Comparison of ENCODE assay signal across 16 mouse cellular contexts in the genomic region with DNA sequence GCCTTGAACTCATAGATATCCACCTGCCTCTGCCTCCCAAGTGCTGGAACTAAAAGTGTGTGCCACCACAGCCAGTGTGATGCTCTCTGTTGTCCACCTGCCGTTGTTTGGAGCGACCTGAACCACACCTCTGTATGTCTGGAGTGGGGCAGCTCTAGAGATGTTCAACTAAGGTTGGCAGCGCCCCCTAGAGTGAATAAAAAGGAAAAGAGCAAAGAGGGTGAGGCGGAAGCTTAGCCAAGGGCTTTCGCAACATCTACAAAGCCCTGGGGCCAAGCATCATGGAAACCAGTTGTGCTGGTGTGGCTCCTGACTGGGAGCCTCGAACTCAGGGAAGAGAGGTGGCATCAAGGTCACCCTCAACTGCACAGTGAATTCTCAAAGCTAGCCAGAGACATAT. TPM values are rescaled to one million over a fixed set of nuclear protein-coding genes. Genes with fewer than 3 reads are reported as not detected.
DNase-seq lines count a peak whose midpoint lies in the region; ATAC-seq and TF ChIP-seq lines count a peak whose summit lies in the region.
"Had no signal": no experiment of that assay in that cellular context is flagged by ENCODE, and none has a peak within 500 bp of the region (broad histone marks: within the 10 kb centered on the region; RNA-seq: fewer than 3 reads in every experiment).

No protein-coding gene starts in this region.

- no peaks in the 10 kb centered on the region for H3K9me3 ChIP-seq in kidney, postnatal 0 days (replicated peaks; ENCODE audit: low read length)
- H3K9me3 ChIP-seq in liver, postnatal 0 days (ENCODE audit: low read length) = no peaks in the 10 kb centered on the region
- H3K9me3 ChIP-seq: heart, embryonic 10.5 days; limb, embryonic 12.5 days; neural tube, embryonic 13.5 days had no signal

- H3K4me2 ChIP-seq in kidney, postnatal 0 days (ENCODE audit: low read length) = no peak overlapping the region
- H3K4me2 ChIP-seq in liver, postnatal 0 days (ENCODE audit: low read depth, low read length) = no peak overlapping the region
- H3K4me2 ChIP-seq: limb, embryonic 12.5 days; neural tube, embryonic 13.5 days had no signal

- no peaks in the 10 kb centered on the region for H3K36me3 ChIP-seq in kidney, postnatal 0 days (ENCODE audit: insufficient read depth, low read length)
- H3K36me3 ChIP-seq in liver, postnatal 0 days (replicated peaks; ENCODE audit: insufficient read depth, low read length) = no peaks in the 10 kb centered on the region; the same call in 1 of the 2 replicates
- H3K36me3 ChIP-seq: heart, embryonic 10.5 days; limb, embryonic 12.5 days; neural tube, embryonic 13.5 days had no signal

- 66% methylated on average over 6 of the region's 6 CpGs for WGBS in kidney, postnatal 0 days
- WGBS in liver, postnatal 0 days (ENCODE audit: insufficient replicate concordance) = 52% methylated on average over 6 of the region's 6 CpGs

- no peak overlapping the region for H3K9ac ChIP-seq in kidney, postnatal 0 days (ENCODE audit: low read depth, low read length)
- no peak overlapping the region for H3K9ac ChIP-seq in liver, postnatal 0 days (replicated peaks)
- H3K9ac ChIP-seq: limb, embryonic 12.5 days; neural tube, embryonic 13.5 days had no signal

- peak; percentile 33; the same call in 1 of the 2 replicates for TF ChIP-seq CTCF in kidney, postnatal 0 days (IDR thresholded peaks at IDR 0.05; ENCODE audit: low read depth)
- TF ChIP-seq CTCF in liver, postnatal 0 days (IDR thresholded peaks at IDR 0.05; ENCODE audit: low read depth) = peak; percentile 56

- TF ChIP-seq EP300 in liver, postnatal 0 days (IDR thresholded peaks at IDR 0.05; ENCODE audit: low read depth) = no peak

- H3K27me3 ChIP-seq in kidney, postnatal 0 days (ENCODE audit: insufficient read depth, low read length) = no peaks in the 10 kb centered on the region
- no peaks in the 10 kb centered on the region for H3K27me3 ChIP-seq in liver, postnatal 0 days (ENCODE audit: insufficient read depth, low read length)

- no peak overlapping the region for H3K27ac ChIP-seq in kidney, postnatal 0 days
- H3K27ac ChIP-seq in liver, postnatal 0 days (ENCODE audit: low read depth) = no peak overlapping the region
- H3K27ac ChIP-seq: heart, embryonic 10.5 days; limb, embryonic 12.5 days; neural tube, embryonic 13.5 days had no signal

- no peak for ATAC-seq in kidney, postnatal 0 days (replicated peaks; ENCODE audit: low FRiP score, low read depth)
- no peak for ATAC-seq in liver, postnatal 0 days
- ATAC-seq in cerebellum, adult (ENCODE audit: insufficient number of reproducible peaks, low FRiP score, low TSS enrichment) = no peak

- no peak for DNase-seq in kidney, postnatal 0 days (ENCODE audit: low spot score)
- no peak for DNase-seq in kidney, adult 8-10 months
- peak; percentile 73 for DNase-seq in A20 (ENCODE audit: low read depth, low spot score)
- peak; percentile 93 for DNase-seq in R1 (ENCODE audit: low read depth, low spot score)
- DNase-seq in liver, postnatal 0 days = peak; percentile 29
- DNase-seq in MN1 (ENCODE audit: low spot score) = no peak
- no peak for DNase-seq in kidney, postnatal 4 days
- DNase-seq: adrenal gland, postnatal 10 days; cerebellum, adult 2 months; heart, postnatal 4 days; kidney, adult 9 months; right cerebral cortex, postnatal 25 days had no signal

- H3K4me3 ChIP-seq in kidney, postnatal 0 days (replicated peaks; ENCODE audit: low read depth, low read length) = no peak overlapping the region
- no peak overlapping the region for H3K4me3 ChIP-seq in liver, postnatal 0 days (ENCODE audit: low read depth, low read length)
- H3K4me3 ChIP-seq: heart, embryonic 10.5 days; limb, embryonic 12.5 days; neural tube, embryonic 13.5 days had no signal

- no peaks in the 10 kb centered on the region for H3K4me1 ChIP-seq in kidney, postnatal 0 days (replicated peaks; ENCODE audit: insufficient read depth, low read length)
- H3K4me1 ChIP-seq in liver, postnatal 0 days (ENCODE audit: insufficient read depth) = no peaks in the 10 kb centered on the region
- H3K4me1 ChIP-seq: limb, embryonic 12.5 days; neural tube, embryonic 13.5 days had no signal

RNA-seq across cellular contexts. Expression of a gene that starts 15.4 kb away (rescaled TPM):
- 32.6 and 33.3 TPM in 2 replicates for polyA plus RNA-seq in kidney, postnatal 0 days (2015; fragmentation: Nextera tagmentation; extraction: Ambion mirVana)
- polyA plus RNA-seq in liver, postnatal 0 days (2015; fragmentation: Nextera tagmentation; extraction: Ambion mirVana) = 27.3 and 30.0 TPM in 2 replicates

RNA-seq across cellular contexts. Expression of a gene that starts 33.4 kb away (rescaled TPM):
- polyA plus RNA-seq in kidney, postnatal 0 days (2015; fragmentation: Nextera tagmentation; extraction: Ambion mirVana) = 99.3 and 108 TPM in 2 replicates
- 68.4 and 73.4 TPM in 2 replicates for polyA plus RNA-seq in liver, postnatal 0 days (2015; fragmentation: Nextera tagmentation; extraction: Ambion mirVana)

RNA-seq across cellular contexts. Expression of a gene that starts 51.5 kb away (rescaled TPM):
- polyA plus RNA-seq in kidney, postnatal 0 days (2015; fragmentation: Nextera tagmentation; extraction: Ambion mirVana) = 17.1 and 17.7 TPM in 2 replicates
- polyA plus RNA-seq in liver, postnatal 0 days (2015; fragmentation: Nextera tagmentation; extraction: Ambion mirVana) = 9.0 and 9.2 TPM in 2 replicates

RNA-seq across cellular contexts. Expression of a gene that starts 55.8 kb away (rescaled TPM):
- polyA plus RNA-seq in kidney, postnatal 0 days (2015; fragmentation: Nextera tagmentation; extraction: Ambion mirVana) = 12.5 and 13.8 TPM in 2 replicates
- polyA plus RNA-seq in liver, postnatal 0 days (2015; fragmentation: Nextera tagmentation; extraction: Ambion mirVana) = 0.37 and 0.51 TPM in 2 replicates

Comparison
In these comparisons a context has a peak if more than half of its experiments do, and no peak if none do; other contexts are left out.
1. DNase-seq: peak in A20 (single experiment), R1 (single experiment) and liver, postnatal 0 days (single experiment); none in kidney, postnatal 0 days (single experiment), kidney, adult 8-10 months (0 of 2), MN1 (single experiment) and kidney, postnatal 4 days (0 of 2).